Mouse (Mus musculus) embryonic fibroblast, embryonic 13.5 days (primary cell): ENCODE measurements around the gene B230217C12Rik. TPM values are rescaled to one million over a fixed set of nuclear protein-coding genes. Genes with fewer than 3 reads are reported as not detected.

Experiments
- H3K27ac ChIP-seq: 2 replicates; pipeline ENCODE4 v1.5.1; 2012; ENCODE audit warnings: low read length, control low read depth, inconsistent platforms; ENCODE audit not compliant: insufficient read depth
- H3K4me1 ChIP-seq: 2 replicates; pipeline ENCODE4 v1.6.1; 2011; ENCODE audit warnings: low read length; ENCODE audit not compliant: control insufficient read depth, insufficient read depth
- H3K4me3 ChIP-seq: 2 replicates; pipeline ENCODE4 v1.5.1; 2011; ENCODE audit warnings: mild to moderate bottlenecking, control low read depth, low read length; ENCODE audit not compliant: insufficient read depth
- CTCF ChIP-seq: IDR thresholded peaks from 2 replicates; pipeline ENCODE4 v1.5.1; 2011; ENCODE audit warnings: mild to moderate bottlenecking, control low read depth, low read length, moderate library complexity, borderline replicate concordance; ENCODE audit not compliant: insufficient read depth
- POLR2A ChIP-seq: IDR thresholded peaks from 2 replicates; pipeline ENCODE4 v1.6.1; 2011; ENCODE audit warnings: low read depth, mild to moderate bottlenecking, control low read depth, low read length, moderate library complexity
- polyA plus RNA-seq: library from polyadenylated mRNA; stranded (reverse); fragments of >200 nt; gene quantifications from 2 replicates; pipeline ENCODE4 v1.2.4, GENCODE M21; 2011; ENCODE audit warnings: low read depth; ENCODE audit not compliant: missing spikeins, insufficient read length

The B230217C12Rik gene
- polyA plus RNA-seq, 1 experiment = 7.2 TPM

GRCm38 (mm10) chr11:97816176-97816575 lies 24.4 kb upstream of the B230217C12Rik start:
- H3K4me1 ChIP-seq = peaks cover 39% of the 10 kb centered on the region
- TF ChIP-seq CTCF = no peak
- no peak for TF ChIP-seq POLR2A
- H3K4me3 ChIP-seq = no peak overlapping the region
- no peak overlapping the region for H3K27ac ChIP-seq

DNA sequence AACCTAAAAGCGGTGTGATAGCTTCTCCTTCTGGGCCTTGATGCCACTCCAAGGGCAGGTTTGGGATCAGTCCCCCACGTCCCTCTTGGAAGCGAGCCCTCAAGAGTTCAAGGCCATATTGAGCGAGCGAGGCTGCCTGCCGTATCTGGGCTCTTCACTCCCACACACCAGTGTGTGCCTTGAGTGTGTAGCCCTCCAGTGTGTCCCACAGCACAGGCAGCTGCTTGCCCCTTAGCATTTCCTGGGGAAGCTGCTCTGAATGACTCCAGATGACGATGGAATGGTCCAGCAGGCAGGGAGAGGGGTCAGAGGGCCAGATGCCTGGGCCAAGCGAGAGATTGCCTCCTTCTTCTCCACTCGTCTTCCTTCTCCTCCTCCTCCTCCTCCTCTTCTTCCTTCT lies 23.7 kb upstream of the B230217C12Rik start:
- peaks cover 45% of the 10 kb centered on the region for H3K4me1 ChIP-seq

DNA sequence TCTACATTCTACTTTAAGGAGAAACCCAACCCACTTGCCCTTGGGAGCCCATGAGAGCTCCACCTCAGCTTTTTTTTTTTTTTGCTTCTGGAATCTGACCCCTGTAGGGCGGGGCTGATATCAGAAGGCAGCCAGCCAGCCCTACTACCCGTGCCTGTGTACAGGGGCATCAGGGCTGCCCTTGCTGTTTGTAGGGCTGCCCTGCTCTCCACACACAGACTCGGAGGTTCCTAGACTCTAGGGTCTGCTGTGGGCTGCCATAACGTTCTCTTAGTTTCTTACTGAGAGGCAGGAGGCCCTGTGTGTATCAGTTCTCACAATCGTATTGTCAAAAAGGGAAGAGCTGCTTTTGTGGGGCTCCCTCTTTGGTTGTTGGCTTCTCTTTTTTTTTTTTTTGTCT lies 23.2 kb upstream of the B230217C12Rik start:
- Histone ChIP-seq H3K27ac (peak overlapping the region; percentile 34), H3K4me3 (no peak overlapping the region), H3K4me1 (peaks cover 44% of the 10 kb centered on the region)
- TF ChIP-seq CTCF = no peak
- TF ChIP-seq POLR2A = no peak

More for the DNA sequence above, 23.7 kb upstream of the B230217C12Rik start:
- Histone ChIP-seq H3K27ac (peak overlapping the region; percentile 2; the same call in 1 of the 2 replicates), H3K4me3 (no peak overlapping the region)
- TF ChIP-seq CTCF = no peak
- no peak for TF ChIP-seq POLR2A

DNA sequence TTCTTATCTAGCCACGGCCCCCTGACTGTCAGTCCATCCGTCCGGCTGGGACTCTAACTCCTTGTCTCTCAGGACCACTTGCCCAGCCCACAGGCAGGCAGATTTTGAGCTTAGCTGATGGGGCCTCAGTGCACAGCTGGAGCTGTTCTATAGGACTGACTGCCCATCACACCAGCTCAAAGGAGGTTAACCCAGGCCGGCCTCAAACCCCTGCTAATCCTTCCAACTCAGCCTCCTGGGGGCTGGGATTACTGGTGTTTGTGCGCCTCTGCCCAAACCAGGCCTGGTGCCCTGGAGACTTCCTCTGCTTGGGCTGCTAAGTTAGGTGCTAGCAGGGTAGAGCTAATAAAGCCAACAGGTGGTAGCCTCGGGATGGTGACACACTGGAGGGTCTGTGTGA lies 22.6 kb upstream of the B230217C12Rik start:
- TF ChIP-seq CTCF = no peak
- no peak for TF ChIP-seq POLR2A
- H3K4me1 ChIP-seq = peaks cover 38% of the 10 kb centered on the region
- H3K4me3 ChIP-seq = no peak overlapping the region
- H3K27ac ChIP-seq = peak overlapping the region; percentile 31; the same call in 1 of the 2 replicates

- TF ChIP-seq POLR2A = no peak
- TF ChIP-seq CTCF = no peak
- H3K27ac ChIP-seq = peak overlapping the region; percentile 43
- H3K4me1 ChIP-seq = peaks cover 34% of the 10 kb centered on the region
- H3K4me3 ChIP-seq = no peak overlapping the region
Observed at GRCm38 (mm10) chr11:97818571-97818970, 22.0 kb upstream of the B230217C12Rik start.

- peak overlapping the region; percentile 43 for H3K27ac ChIP-seq
- no peak overlapping the region for H3K4me3 ChIP-seq
- H3K4me1 ChIP-seq = peaks cover 32% of the 10 kb centered on the region
- TF ChIP-seq POLR2A (no peak), CTCF (no peak)
Observed at GRCm38 (mm10) chr11:97819102-97819501, 21.5 kb upstream of the B230217C12Rik start.

- Histone ChIP-seq H3K27ac (no peak overlapping the region), H3K4me1 (peaks cover 32% of the 10 kb centered on the region), H3K4me3 (no peak overlapping the region)
- TF ChIP-seq POLR2A (no peak), CTCF (no peak)
Observed at GRCm38 (mm10) chr11:97819923-97820322, 20.7 kb upstream of the B230217C12Rik start.

DNA sequence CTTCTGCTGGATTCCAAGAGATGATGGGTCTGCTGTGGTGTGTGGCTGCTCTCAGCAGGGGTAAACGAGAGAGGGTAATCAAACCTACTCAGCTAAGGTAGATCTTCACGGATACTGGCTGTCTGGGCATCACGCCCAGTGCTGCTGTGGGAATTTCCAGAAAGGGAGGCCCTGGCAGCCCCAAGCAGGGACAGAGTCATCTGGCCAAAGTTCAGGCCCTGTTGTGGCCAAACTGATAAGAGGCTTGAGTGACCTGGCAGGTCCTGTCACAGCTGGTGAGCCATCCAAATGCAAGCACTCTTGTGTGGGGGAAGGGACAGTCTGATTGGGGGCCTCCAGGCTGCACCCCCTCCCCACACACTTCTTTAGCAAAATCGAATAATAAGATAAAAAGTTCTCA lies 19.7 kb upstream of the B230217C12Rik start:
- TF ChIP-seq POLR2A (no peak), CTCF (no peak)
- no peak overlapping the region for H3K4me3 ChIP-seq
- peaks cover 28% of the 10 kb centered on the region for H3K4me1 ChIP-seq
- H3K27ac ChIP-seq = peak overlapping the region; percentile 9; the same call in 1 of the 2 replicates

DNA sequence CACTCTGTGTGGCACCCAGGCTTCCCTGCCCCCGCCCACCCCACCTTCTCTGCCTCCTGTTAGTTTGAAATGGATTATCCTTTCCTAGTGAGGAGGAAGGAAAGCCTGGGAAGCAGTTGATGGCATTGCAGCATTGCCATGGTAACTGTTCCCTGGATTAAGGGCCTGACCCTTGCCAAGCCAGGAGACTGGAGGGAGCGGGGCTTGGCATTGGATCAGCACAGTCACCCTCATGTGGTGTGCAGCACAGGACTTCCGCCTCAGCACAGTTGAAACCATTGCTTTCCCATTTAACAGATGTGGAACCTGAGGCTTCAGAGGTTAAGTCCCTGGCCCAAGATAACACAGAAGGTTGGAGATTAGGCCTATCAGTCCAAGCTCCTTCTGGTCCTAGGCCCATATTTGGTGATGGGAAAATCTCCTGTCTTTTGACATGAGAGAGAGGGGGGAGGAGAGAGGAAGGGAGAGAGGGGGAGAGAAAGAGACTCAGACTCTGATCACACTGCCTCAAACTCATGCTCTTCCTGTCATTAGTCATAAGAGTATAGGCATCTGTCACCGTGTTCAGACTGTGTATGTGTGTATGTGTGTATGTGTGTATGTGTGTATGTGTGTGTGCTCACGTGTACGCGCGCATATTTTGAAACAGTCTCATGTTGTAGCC lies 19.0 kb upstream of the B230217C12Rik start:
- Histone ChIP-seq H3K27ac (no peak overlapping the region), H3K4me1 (peaks cover 26% of the 10 kb centered on the region), H3K4me3 (no peak overlapping the region)
- no peak for TF ChIP-seq CTCF
- TF ChIP-seq POLR2A = no peak

DNA sequence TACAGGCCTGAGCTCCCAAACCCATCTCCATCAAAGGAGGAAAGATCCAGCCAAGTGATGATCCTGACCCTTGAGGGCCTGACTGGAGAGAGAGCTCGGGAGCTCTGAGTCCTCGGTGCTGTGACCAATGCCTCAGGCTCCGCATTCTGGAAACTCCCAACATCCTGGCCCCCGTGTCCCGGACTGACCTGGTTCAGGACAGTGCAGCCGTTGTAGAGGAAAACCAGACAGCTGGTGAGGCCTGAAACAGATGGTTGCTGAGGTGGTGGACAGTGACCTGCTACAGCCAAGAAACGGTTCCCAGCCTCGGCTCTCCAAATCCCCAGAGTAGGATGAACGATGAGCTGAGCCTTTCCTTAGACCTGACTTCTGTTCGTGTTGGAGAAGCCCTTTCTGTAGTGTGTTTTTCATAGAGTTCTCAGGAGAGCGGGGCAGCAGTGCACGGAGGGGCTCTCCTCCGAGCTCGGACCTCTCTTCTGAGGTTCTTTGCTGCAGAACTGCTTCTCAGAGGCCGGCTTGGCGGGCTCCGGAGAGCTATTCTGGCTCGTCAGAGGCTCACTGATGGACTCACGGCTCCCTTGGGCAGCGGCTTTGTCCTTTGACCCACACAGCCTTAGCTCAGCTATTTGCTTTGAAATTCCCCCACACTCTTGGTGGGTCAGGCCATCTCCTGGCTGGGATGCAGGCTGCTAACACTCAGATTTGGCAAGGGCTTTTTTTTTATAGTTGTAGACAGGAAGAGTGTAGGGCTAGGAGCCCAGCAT lies 17.6 kb upstream of the B230217C12Rik start:
- H3K4me1 ChIP-seq = peaks cover 21% of the 10 kb centered on the region
- H3K4me3 ChIP-seq = no peak overlapping the region
- TF ChIP-seq POLR2A (no peak), CTCF (no peak)
- no peak overlapping the region for H3K27ac ChIP-seq
